Mouse (Mus musculus) monocyte, adult 2 months (primary cell): ENCODE results near the gene Dnajb11.

ENCODE experiments used
- DNase-seq, 2 experiments: peaks; one replicate each; pipeline ENCODE4 v3.0.0; 2022; ENCODE audit warnings: low spot score in 2 of 2, low read depth in 1 of 2

The Dnajb11 gene

GRCm38 (mm10) chr16:22857431-22858113 is at the start of gene Dnajb11, which contains the start of gene Tbccd1:
Dnajb11 (plus strand) TSS chr16:22857845.
Tbccd1 (minus strand) TSS chr16:22857669.
- peak; percentile 96 for DNase-seq

- no peak for DNase-seq
Observed at GRCm38 (mm10) chr16:22811477-22811876, 46.2 kb upstream of the Dnajb11 start, which contains the start of gene Crygs. Crygs (minus strand) TSS chr16:22811577.

GRCm38 (mm10) chr16:22820731-22821130 is 36.9 kb upstream of the Dnajb11 start:
- DNase-seq, result no peak

- no peak for DNase-seq
Observed at GRCm38 (mm10) chr16:22832932-22833525, 24.6 kb upstream of the Dnajb11 start.

- DNase-seq, result no peak
Observed at GRCm38 (mm10) chr16:22839146-22839857, 18.3 kb upstream of the Dnajb11 start.

GRCm38 (mm10) chr16:22842871-22843270 is 14.8 kb upstream of the Dnajb11 start:
- DNase-seq, result no peak

- DNase-seq, result no peak
Observed at GRCm38 (mm10) chr16:22844061-22844801, 13.4 kb upstream of the Dnajb11 start.

GRCm38 (mm10) chr16:22844834-22845233 is 12.8 kb upstream of the Dnajb11 start:
- DNase-seq, result no peak

GRCm38 (mm10) chr16:22845481-22845880 is 12.2 kb upstream of the Dnajb11 start:
- no peak for DNase-seq

- DNase-seq, result no peak
Observed at GRCm38 (mm10) chr16:22847686-22848085, 10.0 kb upstream of the Dnajb11 start.

GRCm38 (mm10) chr16:22848331-22848730 is 9.3 kb upstream of the Dnajb11 start:
- no peak for DNase-seq

- DNase-seq, result no peak
Observed at GRCm38 (mm10) chr16:22852709-22853108, 4.9 kb upstream of the Dnajb11 start.

- no peak for DNase-seq
Observed at GRCm38 (mm10) chr16:22856773-22857172, 872 bp upstream of the Dnajb11 start.

- no peak for DNase-seq
Observed at GRCm38 (mm10) chr16:22872397-22872796, 14.8 kb downstream of the Dnajb11 start.

GRCm38 (mm10) chr16:22873369-22873768 is 15.7 kb downstream of the Dnajb11 start:
- no peak for DNase-seq

GRCm38 (mm10) chr16:22876218-22877043 is 18.8 kb downstream of the Dnajb11 start:
- DNase-seq, result no peak

GRCm38 (mm10) chr16:22877660-22878390 is 20.2 kb downstream of the Dnajb11 start:
- no peak for DNase-seq

- no peak for DNase-seq
Observed at GRCm38 (mm10) chr16:22878716-22879115, 21.1 kb downstream of the Dnajb11 start.

- no peak for DNase-seq
Observed at GRCm38 (mm10) chr16:22879945-22880595, 22.4 kb downstream of the Dnajb11 start.
